Comparison of ENCODE assay signal across 26 mouse cellular contexts in genomic region chr2:122396150-122396549, GRCm38 (mm10). TPM values are rescaled to one million over a fixed set of nuclear protein-coding genes. Genes with fewer than 3 reads are reported as not detected.
"Had no signal": no experiment of that assay in that cellular context is flagged by ENCODE, and none has a peak within 500 bp of the region (broad histone marks: within the 10 kb centered on the region; RNA-seq: fewer than 3 reads in every experiment).

No protein-coding gene starts in this region.

- DNase-seq: gastrocnemius, adult 2 months; gastrocnemius, postnatal 14 days; gastrocnemius, postnatal 36 days; heart, adult 11 months; heart, adult 2 months; heart, postnatal 14 days; heart, postnatal 36 days; kidney, adult 11 months; kidney, adult 8-10 months; kidney, postnatal 10 days; kidney, postnatal 4 days; layer of hippocampus, adult 9-11 months; layer of hippocampus, postnatal 36 days; left cerebral cortex, postnatal 4 days had no signal

- H3K4me2 ChIP-seq: heart, embryonic 11.5 days; heart, embryonic 13.5 days; heart, embryonic 15.5 days; hindbrain, embryonic 13.5 days; hindbrain, embryonic 15.5 days; limb, embryonic 13.5 days; limb, embryonic 15.5 days; liver, embryonic 12.5 days had no signal

- H3K27ac ChIP-seq: gastrocnemius, adult 2 months; heart, adult 2 months; heart, embryonic 13.5 days; heart, embryonic 15.5 days; hindbrain, embryonic 13.5 days; hindbrain, embryonic 15.5 days; hindbrain, postnatal 0 days; limb, embryonic 13.5 days; limb, embryonic 15.5 days; liver, embryonic 12.5 days; liver, embryonic 14.5 days had no signal

- H3K4me1 ChIP-seq: heart, embryonic 13.5 days; heart, embryonic 15.5 days; hindbrain, embryonic 13.5 days; hindbrain, embryonic 15.5 days; limb, embryonic 13.5 days; limb, embryonic 15.5 days; liver, embryonic 12.5 days had no signal

- H3K9ac ChIP-seq: heart, embryonic 13.5 days; heart, embryonic 15.5 days; hindbrain, embryonic 13.5 days; hindbrain, embryonic 15.5 days; limb, embryonic 13.5 days; limb, embryonic 15.5 days; liver, embryonic 12.5 days; liver, embryonic 14.5 days had no signal

- H3K27me3 ChIP-seq: heart, embryonic 13.5 days; heart, embryonic 15.5 days; hindbrain, embryonic 13.5 days; hindbrain, embryonic 15.5 days; limb, embryonic 13.5 days; limb, embryonic 15.5 days; liver, embryonic 12.5 days had no signal

- ATAC-seq: hindbrain, postnatal 0 days; liver, embryonic 12.5 days had no signal

- H3K9me3 ChIP-seq: heart, embryonic 13.5 days; heart, embryonic 15.5 days; hindbrain, embryonic 13.5 days; hindbrain, embryonic 15.5 days; limb, embryonic 13.5 days; limb, embryonic 15.5 days; liver, embryonic 12.5 days had no signal

- H3K4me3 ChIP-seq: gastrocnemius, adult 2 months; heart, adult 2 months; heart, embryonic 13.5 days; heart, embryonic 15.5 days; hindbrain, embryonic 13.5 days; hindbrain, embryonic 15.5 days; limb, embryonic 13.5 days; limb, embryonic 15.5 days; liver, embryonic 12.5 days had no signal

- H3K36me3 ChIP-seq: heart, embryonic 13.5 days; heart, embryonic 15.5 days; hindbrain, embryonic 13.5 days; hindbrain, embryonic 15.5 days; limb, embryonic 13.5 days; limb, embryonic 15.5 days; liver, embryonic 12.5 days had no signal

RNA-seq across cellular contexts. Expression of gene Slc28a2, which starts 30.1 kb away (rescaled TPM):
- polyA plus RNA-seq: hindbrain, embryonic 11.5 days; hindbrain, postnatal 0 days; limb, embryonic 11.5 days had no signal
